Comparison of ENCODE assay signal across 14 mouse cellular contexts in the genomic region with DNA sequence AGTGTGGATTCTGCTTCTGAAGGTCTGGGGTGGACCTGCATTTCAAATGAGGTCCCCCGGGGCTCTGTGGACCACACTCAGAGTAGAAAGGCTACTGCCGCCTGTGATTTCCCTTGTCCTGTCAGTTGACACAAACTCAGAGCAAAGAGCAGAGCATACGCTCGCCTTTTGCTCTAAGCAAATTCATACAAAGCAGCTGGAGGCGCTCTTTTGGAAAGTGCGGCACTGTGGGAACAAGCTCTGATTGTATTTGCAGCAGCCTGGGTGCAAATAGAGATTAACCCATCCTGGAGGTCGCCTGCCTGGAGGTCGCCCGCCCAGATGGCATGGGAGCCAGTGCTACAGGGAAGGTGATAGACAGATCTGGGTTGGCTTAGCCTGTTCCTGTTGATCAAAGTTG. TPM values are rescaled to one million over a fixed set of nuclear protein-coding genes. Genes with fewer than 3 reads are reported as not detected.
DNase-seq lines count a peak whose midpoint lies in the region; ATAC-seq and TF ChIP-seq lines count a peak whose summit lies in the region.
"Had no signal": no experiment of that assay in that cellular context is flagged by ENCODE, and none has a peak within 500 bp of the region (broad histone marks: within the 10 kb centered on the region; RNA-seq: fewer than 3 reads in every experiment).

No protein-coding gene starts in this region.

- no peak overlapping the region for H3K4me2 ChIP-seq in lung, embryonic 14.5 days
- H3K4me2 ChIP-seq in hindbrain, embryonic 15.5 days, result 0 out of 2 replicates have a peak overlapping the region, but pooled peaks have one; percentile 6
- H3K4me2 ChIP-seq: embryonic facial prominence, embryonic 12.5 days had no signal

- no peak overlapping the region for H3K9ac ChIP-seq in lung, embryonic 14.5 days
- H3K9ac ChIP-seq in hindbrain, embryonic 15.5 days, result no peak overlapping the region
- H3K9ac ChIP-seq: embryonic facial prominence, embryonic 12.5 days had no signal

- no peaks in the 10 kb centered on the region for H3K9me3 ChIP-seq in lung, embryonic 14.5 days (ENCODE audit: low read depth, low read length)
- H3K9me3 ChIP-seq in hindbrain, embryonic 15.5 days, result no peaks in the 10 kb centered on the region
- H3K9me3 ChIP-seq: embryonic facial prominence, embryonic 12.5 days had no signal

- peak; percentile 9 to 12 for DNase-seq in cerebellum, postnatal 10 days
- DNase-seq in lung, embryonic 14.5 days, result peak; percentile 7
- DNase-seq in lung, adult 2 months, result no peak
- peak; percentile 71 for DNase-seq in retina, embryonic 14.5 days (ENCODE audit: low spot score)
- DNase-seq in urinary bladder, adult 18-20 months (ENCODE audit: low spot score in 2 of 2), result no peak
- DNase-seq: gastrocnemius, postnatal 14 days; kidney, adult 18-20 months; spleen, adult 18-20 months; thymus, postnatal 25 days had no signal

- no peaks in the 10 kb centered on the region for H3K36me3 ChIP-seq in lung, embryonic 14.5 days (ENCODE audit: insufficient read depth)
- H3K36me3 ChIP-seq in hindbrain, embryonic 15.5 days, result no peaks in the 10 kb centered on the region
- H3K36me3 ChIP-seq: embryonic facial prominence, embryonic 12.5 days had no signal

- no peaks in the 10 kb centered on the region for H3K4me1 ChIP-seq in lung, embryonic 14.5 days (ENCODE audit: insufficient read depth)
- no peaks in the 10 kb centered on the region for H3K4me1 ChIP-seq in lung, adult 2 months (ENCODE audit: control insufficient read depth, insufficient read depth, low read length)
- peaks cover 7% of the 10 kb centered on the region; the same call in 1 of the 2 replicates for H3K4me1 ChIP-seq in hindbrain, embryonic 15.5 days (replicated peaks)

- no peaks in the 10 kb centered on the region for H3K27me3 ChIP-seq in lung, embryonic 14.5 days (ENCODE audit: insufficient read depth, low read length)
- H3K27me3 ChIP-seq in hindbrain, embryonic 15.5 days, result no peaks in the 10 kb centered on the region
- H3K27me3 ChIP-seq: embryonic facial prominence, embryonic 12.5 days had no signal

- H3K4me3 ChIP-seq in lung, embryonic 14.5 days (ENCODE audit: low read depth, low read length), result no peak overlapping the region
- H3K4me3 ChIP-seq in lung, adult 2 months (replicated peaks; ENCODE audit: extremely low read depth, low read depth, low read length), result no peak overlapping the region
- no peak overlapping the region for H3K4me3 ChIP-seq in hindbrain, embryonic 15.5 days
- H3K4me3 ChIP-seq: embryonic facial prominence, embryonic 12.5 days had no signal

- ATAC-seq in cerebellum, adult (ENCODE audit: insufficient number of reproducible peaks, low FRiP score, low TSS enrichment), result no peak
- ATAC-seq in lung, embryonic 14.5 days (ENCODE audit: insufficient read depth), result no peak
- ATAC-seq in hindbrain, embryonic 15.5 days (ENCODE audit: low FRiP score, low read depth), result peak; percentile 45; the same call in 1 of the 2 replicates
- ATAC-seq in frontal cortex, adult (ENCODE audit: low TSS enrichment), result no peak

- no peak for TF ChIP-seq POLR2A in lung, adult 2 months (IDR thresholded peaks at IDR 0.05; ENCODE audit: borderline replicate concordance, extremely low read depth, low read depth, low read length)

- no peak overlapping the region for H3K27ac ChIP-seq in lung, embryonic 14.5 days (ENCODE audit: low read depth)
- H3K27ac ChIP-seq in hindbrain, embryonic 15.5 days (replicated peaks), result no peak overlapping the region
- H3K27ac ChIP-seq: embryonic facial prominence, embryonic 12.5 days; macrophage had no signal

- WGBS in lung, embryonic 14.5 days, result 11% methylated on average over 9 of the region's 9 CpGs
- WGBS in lung, adult 2 months, result 37% methylated on average over 9 of the region's 9 CpGs
- 8% methylated on average over 9 of the region's 9 CpGs for WGBS in hindbrain, embryonic 15.5 days

- no peak for TF ChIP-seq CTCF in lung, embryonic 14.5 days (IDR thresholded peaks at IDR 0.05; ENCODE audit: low read depth)
- TF ChIP-seq CTCF in lung, adult 2 months (IDR thresholded peaks at IDR 0.05; ENCODE audit: insufficient read depth, low read length), result no peak

RNA-seq across cellular contexts. Expression of a gene that starts 23.0 kb away (rescaled TPM):
- polyA plus RNA-seq in lung, embryonic 14.5 days (2014; fragmentation: Nextera tagmentation; extraction: Ambion mirVana), result 195 and 206 TPM in 2 replicates
- polyA plus RNA-seq in lung, adult 2 months (2012; rRNA removed), result 34.2 and 73.7 TPM in 2 replicates
- polyA plus RNA-seq in hindbrain, embryonic 15.5 days (2015; fragmentation: Nextera tagmentation; extraction: Ambion mirVana), result 182 and 184 TPM in 2 replicates

Comparison
In these comparisons a context has a peak if more than half of its experiments do, and no peak if none do; other contexts are left out.
1. DNase-seq: peak in cerebellum, postnatal 10 days (2 of 2), lung, embryonic 14.5 days (single experiment) and retina, embryonic 14.5 days (single experiment); none in lung, adult 2 months (single experiment) and urinary bladder, adult 18-20 months (0 of 2).